Mouse (Mus musculus) left cerebral cortex, adult 9 months (tissue): ENCODE results near the gene Mthfr.
"Not testable (repeated sequence)": the region's sequence is repeated elsewhere in the genome, so short reads cannot be mapped to it uniquely, and the experiment has no call there.

ENCODE experiments used
- DNase-seq, 2 experiments: peaks; one replicate each; pipeline ENCODE4 v3.0.0; 2022; ENCODE audit warnings: low spot score in 2 of 2

Mthfr gene

DNA sequence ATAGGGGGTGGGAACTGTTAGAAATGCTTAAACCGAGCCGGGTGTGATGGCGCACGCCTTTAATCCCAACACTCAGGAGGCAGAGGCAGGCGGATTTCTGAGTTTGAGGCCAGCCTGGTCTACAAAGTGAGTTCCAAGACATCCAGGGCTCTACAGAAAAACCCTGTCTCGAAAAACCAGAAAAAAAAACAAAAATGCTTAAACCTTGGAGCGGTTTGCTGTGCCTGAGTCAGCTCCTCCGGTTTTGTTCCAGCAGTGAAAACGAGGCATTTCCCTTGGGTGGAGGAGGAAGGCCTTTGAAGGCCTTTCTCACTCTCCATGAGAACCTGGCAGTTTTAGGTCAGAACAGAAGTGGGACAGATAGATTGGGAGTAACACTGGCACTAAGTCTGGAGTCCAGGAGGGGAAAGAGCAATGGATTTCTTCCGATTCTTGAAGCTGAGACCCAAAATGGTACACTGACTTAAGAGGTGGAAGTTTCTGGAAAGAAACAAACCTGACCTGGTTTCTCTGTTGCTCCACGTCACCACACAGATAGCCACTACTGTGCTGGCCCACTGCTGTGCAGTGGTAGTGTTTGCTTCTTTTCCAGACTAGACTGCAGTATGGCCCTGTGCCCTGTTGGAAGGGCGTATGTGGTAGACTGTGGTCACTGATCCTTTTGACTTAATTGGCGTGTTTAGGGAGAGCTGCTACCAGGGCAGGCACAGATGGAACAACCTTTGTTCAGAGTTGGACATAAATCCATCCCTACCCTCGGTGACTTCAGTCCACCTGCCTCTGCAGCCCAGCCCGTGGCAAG, 1.4 kb downstream of the Mthfr start:
- DNase-seq, result no peak

DNA sequence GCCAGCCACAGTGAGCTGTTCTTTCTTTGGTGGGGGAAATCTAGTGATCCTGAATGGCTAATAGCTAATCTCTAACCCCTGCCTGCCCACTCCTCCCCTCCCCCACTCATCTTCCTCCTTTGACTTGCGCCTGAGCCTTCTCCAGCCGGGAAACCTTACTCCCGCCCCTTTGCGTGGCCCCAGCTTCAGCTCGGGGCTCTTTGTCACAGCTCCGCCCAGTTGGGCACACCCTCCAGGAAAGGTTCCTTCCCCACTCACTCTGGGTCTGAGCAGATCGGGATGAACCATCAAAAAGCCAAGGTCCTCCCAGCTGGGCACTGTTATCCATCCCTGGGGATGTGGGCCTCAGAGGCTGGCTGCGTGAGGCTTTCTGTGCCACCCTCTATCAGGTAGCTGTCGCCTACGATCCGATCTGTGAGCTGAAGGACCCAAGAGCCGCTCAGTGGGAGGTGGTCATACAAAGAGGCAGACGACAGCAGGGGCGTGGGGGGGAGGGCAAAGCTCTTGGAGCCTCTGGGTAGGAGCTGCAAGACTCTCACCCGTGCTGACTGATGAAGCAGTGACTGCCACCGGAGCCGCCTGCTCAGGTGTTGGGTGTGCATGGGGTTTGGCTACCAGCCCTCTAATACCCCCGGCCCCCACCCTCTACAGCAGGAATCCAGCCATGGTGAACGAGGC, 2.2 kb downstream of the Mthfr start:
- DNase-seq, result peak in 1 of 2 experiments; percentile 58

DNA sequence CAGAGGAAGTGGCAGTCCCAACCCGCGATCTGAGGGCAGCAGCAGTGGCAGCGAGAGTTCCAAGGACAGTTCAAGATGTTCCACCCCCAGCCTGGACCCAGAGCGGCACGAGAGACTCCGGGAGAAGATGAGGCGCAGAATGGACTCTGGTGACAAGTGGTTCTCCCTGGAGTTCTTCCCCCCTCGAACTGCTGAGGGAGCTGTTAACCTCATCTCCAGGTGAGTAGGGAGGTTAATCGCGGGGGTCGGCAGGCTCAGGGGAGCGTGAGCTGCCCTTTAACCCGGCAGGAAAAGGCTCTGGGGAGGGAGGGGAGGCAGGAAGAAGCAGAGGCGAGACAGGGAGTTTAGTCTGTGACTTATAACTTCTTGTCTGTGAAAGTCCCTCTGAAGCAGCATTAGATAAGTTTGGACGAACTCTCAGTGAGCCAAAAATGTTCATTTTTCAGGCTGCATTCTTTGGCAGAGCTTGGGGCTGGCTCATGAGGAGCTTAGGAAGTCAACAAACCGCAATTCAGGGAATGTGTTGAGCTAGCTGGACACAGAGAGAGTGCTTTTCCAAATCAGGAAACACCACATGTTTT, 2.8 kb downstream of the Mthfr start:
- DNase-seq, result peak in 1 of 2 experiments; percentile 37

DNA sequence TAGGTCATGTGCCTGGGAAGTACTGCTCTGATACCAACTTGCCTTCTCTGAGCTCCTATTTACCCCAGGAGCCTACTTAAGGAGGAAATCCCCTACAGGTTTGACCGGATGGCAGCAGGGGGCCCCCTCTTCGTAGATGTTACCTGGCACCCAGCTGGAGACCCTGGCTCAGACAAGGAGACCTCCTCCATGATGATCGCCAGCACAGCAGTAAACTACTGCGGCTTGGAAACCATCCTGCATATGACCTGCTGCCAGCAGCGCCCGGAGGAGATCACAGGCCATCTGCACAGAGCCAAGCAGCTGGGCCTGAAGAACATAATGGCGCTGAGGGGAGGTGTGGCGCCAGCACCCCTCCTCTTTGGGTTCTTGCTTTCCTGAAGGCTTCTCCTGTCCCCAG, 4.5 kb downstream of the Mthfr start:
- DNase-seq, result not testable (repeated sequence)

DNA sequence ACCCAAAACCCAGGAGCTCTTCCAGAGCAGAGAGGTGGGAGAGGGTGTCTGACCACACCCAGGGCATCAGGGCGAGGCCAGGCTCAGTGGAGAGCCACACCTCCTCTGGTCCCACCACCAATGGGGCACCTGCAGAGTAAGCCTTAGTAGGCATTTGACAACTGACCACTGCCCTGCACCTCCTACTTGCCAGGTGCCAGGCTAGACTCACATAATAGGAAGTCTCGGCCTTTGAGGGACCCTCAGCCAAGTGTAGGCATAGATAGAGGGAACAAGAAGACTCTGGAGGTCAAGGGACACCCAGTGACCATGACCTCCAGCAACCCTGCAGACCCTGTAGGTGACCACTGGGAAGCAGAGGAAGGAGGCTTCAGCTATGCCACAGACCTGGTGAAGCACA, 5.2 kb downstream of the Mthfr start:
- DNase-seq, result no peak

DNA sequence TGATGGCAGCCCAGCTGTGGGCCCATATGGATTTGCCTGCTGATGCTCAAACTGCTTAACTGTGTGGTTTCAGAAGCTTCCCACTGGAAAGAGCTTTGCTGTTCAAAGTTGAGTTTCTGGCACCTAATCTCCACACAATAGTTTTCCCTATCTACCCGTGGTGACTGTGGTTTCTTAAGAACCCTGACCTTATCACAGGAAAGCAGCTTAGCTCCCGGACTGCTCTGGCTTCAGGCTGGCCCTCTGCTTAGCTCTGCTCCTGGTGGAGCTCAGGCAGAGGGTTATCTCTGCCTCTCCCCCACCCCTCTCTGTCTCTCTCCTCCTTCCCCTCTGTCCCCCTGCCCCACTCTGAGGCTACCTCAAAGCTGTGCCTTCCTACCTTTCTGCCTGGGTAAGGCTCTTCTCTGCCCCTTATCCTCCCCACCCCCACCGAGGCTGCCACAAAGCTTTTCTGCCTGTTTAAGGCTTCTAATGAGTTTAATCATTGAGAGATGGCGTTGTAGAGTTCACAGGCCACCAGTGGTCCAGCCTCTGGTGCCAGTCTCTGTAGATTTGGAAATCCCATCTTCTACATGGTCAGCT, 7.7 kb downstream of the Mthfr start:
- DNase-seq, result no peak

DNA sequence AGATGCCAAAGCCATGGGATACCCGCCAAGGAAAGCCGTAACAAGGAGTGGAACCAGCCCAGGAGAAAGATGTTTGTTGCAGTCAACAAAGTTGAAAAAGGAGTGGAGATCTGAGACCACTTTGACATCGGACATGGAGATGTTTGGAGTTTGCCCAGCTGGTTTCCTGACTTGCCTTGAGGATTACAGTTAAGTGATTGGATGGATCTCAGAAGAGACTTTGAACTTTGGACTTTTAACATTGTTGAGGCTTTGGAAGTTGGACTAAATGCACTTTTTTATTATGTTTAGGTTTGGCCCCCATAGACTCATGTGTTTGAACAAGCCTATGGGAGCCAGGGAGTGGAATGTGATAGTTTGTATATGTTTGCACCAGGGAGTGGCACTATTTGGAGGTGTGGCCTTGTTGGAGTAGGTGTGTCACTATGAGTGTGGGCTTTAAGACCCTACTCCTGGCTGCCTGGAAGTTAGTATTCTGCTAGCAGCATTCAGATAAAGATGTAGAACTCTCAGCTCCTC, 11.6 kb downstream of the Mthfr start:
- DNase-seq, result not testable (repeated sequence)

DNA sequence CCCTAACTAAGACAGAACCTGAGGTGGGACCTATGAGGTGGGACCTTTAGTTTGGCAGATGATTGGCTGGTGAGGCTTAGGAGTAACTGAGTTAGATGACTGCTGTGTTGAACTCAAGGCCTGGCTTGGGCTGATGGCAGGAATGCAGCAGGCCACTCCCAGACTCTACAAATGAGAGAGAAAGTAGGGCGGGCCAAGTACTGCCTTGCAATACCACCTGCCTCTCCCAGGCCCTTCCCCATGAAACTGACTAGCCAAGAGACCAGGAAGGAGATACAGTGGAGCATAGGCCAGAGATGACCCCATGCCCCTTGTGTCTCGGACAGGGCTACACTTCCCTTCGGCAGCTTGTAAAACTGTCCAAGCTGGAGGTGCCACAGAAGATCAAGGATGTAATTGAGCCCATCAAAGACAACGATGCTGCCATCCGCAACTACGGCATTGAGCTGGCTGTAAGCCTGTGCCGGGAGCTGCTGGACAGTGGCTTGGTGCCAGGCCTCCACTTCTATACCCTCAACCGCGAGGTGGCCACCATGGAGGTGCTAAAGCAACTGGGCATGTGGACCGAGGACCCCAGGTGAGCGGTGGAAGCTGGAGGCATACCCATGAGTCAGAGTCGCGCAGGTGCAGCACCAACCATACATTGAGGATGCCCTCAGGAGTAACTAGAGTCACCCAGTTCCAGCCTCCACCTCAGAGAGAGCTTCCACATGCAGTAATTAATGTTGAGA, 12.3 kb downstream of the Mthfr start:
- no peak for DNase-seq

DNA sequence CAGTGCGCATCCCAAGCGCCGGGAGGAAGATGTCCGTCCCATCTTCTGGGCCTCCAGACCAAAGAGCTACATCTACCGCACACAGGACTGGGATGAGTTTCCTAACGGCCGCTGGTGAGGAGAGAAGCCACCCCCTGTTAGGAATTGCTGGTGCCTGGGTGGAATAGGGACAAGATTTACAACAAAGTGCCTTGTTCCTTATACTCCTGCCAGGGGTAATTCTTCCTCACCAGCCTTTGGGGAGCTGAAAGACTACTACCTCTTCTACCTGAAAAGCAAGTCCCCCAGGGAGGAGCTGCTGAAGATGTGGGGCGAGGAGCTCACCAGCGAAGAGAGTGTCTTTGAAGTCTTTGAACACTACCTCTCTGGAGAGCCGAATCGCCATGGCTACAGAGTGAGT, 13.0 kb downstream of the Mthfr start:
- DNase-seq, result no peak

DNA sequence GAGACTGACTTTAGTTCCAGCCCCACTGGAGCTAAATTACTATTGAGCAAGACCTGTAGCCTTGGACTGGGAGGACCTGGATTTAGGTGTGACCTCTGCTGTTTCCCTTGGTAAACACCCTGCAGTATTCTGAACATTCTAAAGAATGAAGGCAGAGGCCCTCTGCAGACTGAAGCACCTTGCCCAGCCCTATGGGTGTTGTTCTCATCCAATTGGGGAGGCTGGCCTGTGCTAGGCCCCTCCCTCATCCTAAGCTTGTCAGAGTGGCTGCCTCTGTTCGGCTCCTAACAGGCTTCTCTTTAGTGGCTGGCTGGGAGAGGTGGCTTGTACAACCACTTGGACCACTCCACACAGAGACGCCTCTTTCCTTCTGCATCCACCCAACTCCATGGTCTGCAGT, 14.1 kb downstream of the Mthfr start:
- DNase-seq, result no peak

DNA sequence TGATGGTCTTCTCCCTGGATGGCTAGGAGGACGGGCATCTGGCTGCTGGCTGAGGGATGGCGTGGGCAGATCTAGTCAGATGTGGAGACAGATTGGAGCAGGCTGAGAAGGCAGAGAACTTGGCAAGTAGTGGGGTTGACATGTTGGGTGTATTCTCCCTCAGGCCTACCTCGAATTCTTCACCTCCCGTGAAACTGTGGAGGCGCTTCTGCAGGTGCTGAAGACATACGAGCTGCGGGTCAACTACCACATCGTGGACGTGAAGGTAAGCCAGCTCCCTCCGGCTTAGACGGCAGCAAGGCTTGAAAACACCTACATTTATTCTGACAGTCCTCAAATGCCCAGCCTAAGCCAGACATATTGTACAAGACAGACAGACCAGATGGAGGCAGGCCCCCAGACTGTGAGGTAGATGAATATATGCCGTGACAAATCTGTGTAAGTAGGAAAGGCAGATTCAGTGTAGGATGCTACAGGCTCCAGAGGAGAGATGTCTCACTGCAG, 14.6 kb downstream of the Mthfr start:
- peak; percentile 65 to 88 for DNase-seq

DNA sequence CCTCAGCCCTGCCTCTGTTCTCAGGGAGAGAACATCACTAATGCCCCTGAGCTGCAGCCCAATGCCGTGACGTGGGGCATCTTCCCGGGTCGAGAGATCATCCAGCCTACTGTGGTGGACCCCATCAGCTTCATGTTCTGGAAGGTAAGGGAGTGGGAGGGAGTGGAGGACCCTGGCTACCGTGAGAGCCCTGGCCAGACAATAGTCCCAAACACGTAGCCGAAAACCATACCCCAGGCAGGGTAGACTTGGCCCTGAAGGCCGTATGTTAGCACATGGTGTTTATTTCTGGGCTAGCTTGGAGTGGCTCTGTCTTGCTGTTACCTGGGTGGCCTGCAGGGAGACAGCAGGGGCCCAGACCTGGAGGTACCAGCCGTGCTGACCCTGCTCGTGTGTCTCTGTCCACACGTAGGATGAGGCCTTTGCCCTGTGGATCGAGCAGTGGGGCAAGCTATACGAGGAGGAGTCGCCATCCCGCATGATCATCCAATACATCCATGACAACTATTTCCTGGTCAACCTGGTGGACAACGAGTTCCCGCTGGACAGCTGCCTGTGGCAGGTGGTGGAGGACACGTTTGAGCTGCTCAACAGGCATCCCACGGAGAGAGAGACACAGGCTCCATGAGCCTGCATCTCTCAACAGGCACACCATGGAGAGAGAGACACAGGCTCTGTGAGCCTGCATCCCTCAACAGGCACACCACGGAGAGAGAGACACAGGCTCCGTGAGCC, 16.3 kb downstream of the Mthfr start:
- DNase-seq, result no peak

DNA sequence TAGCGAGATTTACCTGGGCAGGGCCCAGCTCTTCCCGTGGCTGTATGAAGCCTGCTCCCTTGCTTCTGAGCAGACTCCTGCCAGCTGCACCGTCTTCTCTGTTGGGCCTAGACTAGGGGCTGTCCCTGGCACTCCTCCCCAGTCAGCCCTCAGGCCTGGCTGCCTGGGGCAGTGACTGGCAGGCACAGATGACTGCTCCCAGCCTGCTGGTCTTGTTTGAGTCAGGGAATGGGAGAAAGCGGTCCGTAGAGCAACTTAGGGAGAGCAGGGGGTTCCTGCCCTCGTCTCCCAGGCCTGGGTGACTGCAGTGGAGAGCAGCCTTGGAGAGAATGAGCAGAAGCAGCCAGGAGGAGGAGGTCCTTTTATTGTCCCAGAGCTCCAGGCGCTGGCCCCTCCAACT, 17.4 kb downstream of the Mthfr start:
- DNase-seq, result no peak

DNA sequence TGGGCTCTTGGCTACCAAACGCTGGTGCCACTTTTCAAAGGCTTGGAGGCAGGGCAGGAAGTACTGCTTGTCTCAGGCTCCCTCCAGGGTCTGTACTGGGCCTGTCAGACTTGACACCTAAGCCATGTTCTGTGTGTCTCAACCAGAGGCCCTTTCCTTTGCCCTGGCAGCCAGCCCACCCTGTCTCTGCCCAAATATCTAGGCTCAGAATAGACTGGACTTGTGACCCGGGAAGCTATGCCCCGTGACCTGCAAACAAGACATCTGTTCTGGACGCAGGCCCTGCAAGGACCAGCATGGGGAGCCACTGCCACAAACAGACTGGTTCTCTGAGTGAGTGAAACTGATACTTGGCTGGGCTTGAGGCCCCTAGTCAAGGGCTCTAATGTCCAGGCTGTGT, 17.9 kb downstream of the Mthfr start:
- no peak for DNase-seq

DNA sequence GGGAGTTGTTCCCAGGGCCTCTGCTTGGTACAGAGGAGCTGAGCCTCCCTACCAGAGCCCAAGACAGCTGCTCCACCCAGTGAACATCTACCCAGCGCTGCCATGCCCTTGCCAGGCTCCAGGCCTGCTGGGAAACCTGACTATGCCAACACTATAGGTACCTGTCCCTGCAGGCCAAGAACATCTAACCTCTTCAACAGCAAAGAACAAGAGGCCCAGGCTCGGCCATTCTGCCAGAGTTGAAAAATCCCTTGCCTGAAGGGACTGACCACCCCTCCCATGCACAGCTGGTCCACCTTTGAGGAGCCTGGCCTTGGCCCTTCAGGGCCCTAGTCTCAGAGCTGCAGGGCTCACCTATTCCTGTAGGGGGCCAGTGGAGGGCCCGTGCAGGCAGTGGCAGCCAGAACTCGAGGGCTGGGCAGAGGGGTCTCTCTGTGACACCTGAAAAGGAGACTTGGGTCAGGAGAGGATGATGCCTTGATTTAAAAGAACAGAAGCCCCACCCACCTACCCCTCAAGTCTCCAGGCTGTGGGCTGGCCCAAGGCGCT, 18.9 kb downstream of the Mthfr start:
- DNase-seq, result no peak

DNA sequence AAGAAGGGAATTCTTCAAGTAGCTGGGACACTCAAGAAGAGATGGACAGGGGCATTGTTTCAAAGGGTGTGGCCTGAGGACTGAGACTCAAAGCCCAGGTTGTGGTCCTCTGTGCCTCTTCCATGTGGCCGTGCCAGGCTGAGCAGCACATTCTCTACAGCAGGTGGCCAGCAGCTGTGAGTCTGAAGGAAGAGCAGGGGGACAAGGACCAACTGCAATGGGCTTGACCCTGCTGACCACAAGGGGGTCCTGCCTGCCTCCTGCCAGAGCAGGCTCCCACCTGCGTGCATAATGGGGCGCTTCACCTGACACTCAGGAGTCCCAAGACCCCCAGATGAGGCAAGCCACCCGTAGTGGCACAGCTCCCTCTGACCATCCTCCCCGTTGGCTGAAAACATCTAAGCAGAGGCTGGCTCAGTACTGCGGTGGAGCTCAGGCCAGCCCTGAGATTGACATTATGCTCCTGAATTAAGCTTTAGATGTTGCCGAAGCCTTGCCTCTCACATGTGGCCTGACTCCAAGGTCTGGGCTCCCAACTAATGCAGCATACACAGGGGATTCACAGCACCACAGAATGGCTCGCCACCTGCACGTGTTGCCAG, 19.4 kb downstream of the Mthfr start:
- DNase-seq, result no peak

DNA sequence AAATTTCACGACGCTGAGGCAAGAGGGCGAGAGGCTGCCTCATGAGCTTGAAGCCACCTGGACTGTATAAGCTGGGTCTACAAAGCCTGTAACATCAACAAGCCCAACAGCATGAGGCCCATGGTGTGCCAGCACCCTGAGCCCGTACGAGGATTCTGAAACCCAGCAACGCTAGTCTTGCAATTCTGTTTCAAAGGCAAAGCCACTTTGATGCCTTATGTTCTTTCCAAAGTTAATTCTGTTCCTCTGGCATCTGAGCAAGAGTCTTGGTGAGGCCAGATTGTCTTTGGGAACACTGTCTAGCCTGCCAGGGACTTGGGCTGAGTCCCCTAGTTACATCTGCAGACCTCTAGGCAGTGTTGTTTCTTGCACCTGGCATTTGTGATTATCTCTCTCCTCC, 20.1 kb downstream of the Mthfr start:
- DNase-seq, result peak in 1 of 2 experiments; percentile 48

DNA sequence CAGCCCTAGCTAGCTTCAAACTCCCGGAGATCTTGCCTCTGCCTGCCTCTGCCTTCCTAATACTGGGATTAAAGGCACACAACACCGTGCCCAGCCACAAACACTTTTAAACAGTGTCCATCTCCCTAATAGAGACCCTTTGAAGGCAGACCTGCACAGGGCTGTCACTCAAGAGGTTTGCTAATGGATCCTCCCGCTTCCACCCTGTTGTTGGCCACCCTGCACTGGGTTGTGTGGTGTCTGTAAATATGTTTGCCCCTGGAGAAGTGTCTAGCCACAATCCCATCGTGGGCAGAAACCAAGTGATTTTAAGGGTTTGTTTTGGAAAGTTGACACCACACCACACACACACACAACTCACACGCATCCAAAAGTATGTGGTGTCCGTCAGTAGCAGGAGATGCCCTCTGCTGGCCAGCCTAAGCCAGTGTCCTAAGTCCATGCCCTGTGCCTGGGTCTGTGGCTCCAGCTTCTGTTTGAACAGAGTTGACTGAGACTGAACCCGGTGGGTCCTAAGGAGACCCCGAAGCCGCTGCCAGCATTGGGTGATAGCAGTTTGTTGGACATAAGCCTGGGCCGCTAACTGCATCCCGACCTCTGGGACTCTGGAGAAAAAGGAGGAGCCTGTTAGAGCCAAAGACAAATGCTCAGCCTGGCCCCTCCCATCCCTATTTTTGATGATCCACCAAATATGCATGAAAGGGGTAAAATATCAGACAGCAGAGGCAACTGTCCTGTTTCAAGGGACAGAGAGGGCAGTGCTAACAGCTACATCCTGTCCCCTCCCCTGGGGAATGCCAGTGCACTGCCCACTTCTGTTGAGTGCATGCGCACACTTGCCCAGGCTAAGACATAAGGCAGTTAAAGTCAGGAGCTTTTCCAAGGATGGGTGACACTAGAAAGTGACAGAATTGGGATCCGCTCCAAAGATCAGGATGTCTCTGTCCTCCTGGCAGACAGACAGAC, 21.5 kb downstream of the Mthfr start:
- DNase-seq, result no peak

DNA sequence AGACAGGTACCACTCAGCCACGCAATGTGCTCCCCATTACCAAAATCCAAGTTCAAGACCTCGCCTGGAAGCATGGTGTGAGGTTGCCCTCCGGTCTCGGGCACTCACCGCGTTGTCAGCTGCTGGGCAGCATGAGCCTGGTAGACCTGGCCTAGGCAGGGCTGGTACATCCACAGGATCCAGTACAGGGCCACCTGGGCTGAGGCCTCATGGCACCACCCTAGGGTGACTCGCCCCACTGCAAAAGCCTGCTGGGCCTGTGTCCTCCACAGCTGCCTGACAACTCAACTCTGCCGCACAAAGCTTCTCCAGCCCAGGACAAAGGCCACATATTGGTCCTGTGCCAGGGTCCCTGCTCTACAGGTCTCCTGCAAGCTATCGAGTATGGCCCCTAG, 22.2 kb downstream of the Mthfr start:
- DNase-seq, result no peak
